Mouse (Mus musculus) embryonic facial prominence, embryonic 14.5 days (tissue): Measurements from ENCODE around the gene 1700023F06Rik. TPM values are rescaled to one million over a fixed set of nuclear protein-coding genes. Genes with fewer than 3 reads are reported as not detected.
A peak's percentile ranks its signal among the peaks of the same experiment; 100 is the strongest.
"Not testable (repeated sequence)": the region's sequence is repeated elsewhere in the genome, so short reads cannot be mapped to it uniquely, and the experiment has no call there.

Experiments
- ATAC-seq: fragments of 200-750 bp; cut with Nextera tagmentation; 2 replicates; pipeline ENCODE4 v1.8.0; 2017; ENCODE audit warnings: low read depth, moderate number of reproducible peaks, moderate TSS enrichment
- DNase-seq: peaks from one replicate; pipeline ENCODE4 v3.0.0-alpha.2; 2015; ENCODE audit warnings: low spot score
- H3K27ac ChIP-seq: fragments of 300-500 bp; sonication (generic); replicated peaks from 2 replicates; pipeline ENCODE4 v1.5.1; 2014; ENCODE audit warnings: low read depth, mild to moderate bottlenecking, low read length, moderate library complexity
- H3K27me3 ChIP-seq: fragments of 300-500 bp; sonication (generic); replicated peaks from 2 replicates; pipeline ENCODE4 v1.6.1; 2014; ENCODE audit warnings: low read length; ENCODE audit not compliant: control insufficient read depth, insufficient read depth
- H3K36me3 ChIP-seq: fragments of 300-500 bp; sonication (generic); 2 replicates; pipeline ENCODE4 v1.6.1; 2014; ENCODE audit warnings: low read length, mixed read lengths; ENCODE audit not compliant: control insufficient read depth, insufficient read depth
- H3K4me1 ChIP-seq: fragments of 300-500 bp; sonication (generic); 2 replicates; pipeline ENCODE4 v1.6.1; 2014; ENCODE audit warnings: antibody characterized with exemption, low read length; ENCODE audit not compliant: control insufficient read depth, insufficient read depth
- H3K4me2 ChIP-seq: fragments of 300-500 bp; sonication (generic); 2 replicates; pipeline ENCODE4 v1.6.1; 2014; ENCODE audit warnings: low read depth, mild to moderate bottlenecking, low read length, moderate library complexity, mixed read lengths
- H3K4me3 ChIP-seq: fragments of 300-500 bp; sonication (generic); 2 replicates; pipeline ENCODE4 v1.5.1; 2014; ENCODE audit warnings: low read depth, mild to moderate bottlenecking, low read length
- H3K9ac ChIP-seq: fragments of 300-500 bp; sonication (generic); 2 replicates; pipeline ENCODE4 v1.6.1; 2014; ENCODE audit warnings: low read depth, mild to moderate bottlenecking, low read length, moderate library complexity, mixed read lengths
- H3K9me3 ChIP-seq: fragments of 300-500 bp; sonication (generic); 2 replicates; pipeline ENCODE4 v1.6.1; 2016; ENCODE audit warnings: low read length; ENCODE audit not compliant: control insufficient read depth
- WGBS: fragments of 180-500 bp; shearing (Covaris S2); extraction: QIAGEN DNeasy Blood & Tissue Kit; methylation state at CpG from one replicate; pipeline ENCODE4 v1.1.7; 2014; 5-methylcytosine and 5-hydroxymethylcytosine counted together
- polyA plus RNA-seq: library from polyadenylated mRNA; unstranded; fragments of >200 nt; fragmentation: Nextera tagmentation; extraction: Ambion mirVana; gene quantifications from 2 replicates; pipeline ENCODE4 v1.2.1, GENCODE M21; 2014

The 1700023F06Rik gene
- polyA plus RNA-seq, 1 experiment from 2014 or later = 1.6 TPM

- Histone ChIP-seq H3K4me1 (no peaks in the 10 kb centered on the region), H3K36me3 (peaks cover 62% of the 10 kb centered on the region), H3K4me3 (no peak overlapping the region), H3K9me3 (0 out of 2 replicates have a peak, but pooled peaks cover 5% of the 10 kb centered on the region), H3K27me3 (no peaks in the 10 kb centered on the region), H3K4me2 (no peak overlapping the region), H3K27ac (no peak overlapping the region), H3K9ac (no peak overlapping the region)
- ATAC-seq (no peak), DNase-seq (no peak)
- WGBS = 57% methylated on average over 1 of the region's 1 CpGs
Observed at GRCm38 (mm10) chr11:103234447-103234846, 26.1 kb upstream of the 1700023F06Rik start.

DNA sequence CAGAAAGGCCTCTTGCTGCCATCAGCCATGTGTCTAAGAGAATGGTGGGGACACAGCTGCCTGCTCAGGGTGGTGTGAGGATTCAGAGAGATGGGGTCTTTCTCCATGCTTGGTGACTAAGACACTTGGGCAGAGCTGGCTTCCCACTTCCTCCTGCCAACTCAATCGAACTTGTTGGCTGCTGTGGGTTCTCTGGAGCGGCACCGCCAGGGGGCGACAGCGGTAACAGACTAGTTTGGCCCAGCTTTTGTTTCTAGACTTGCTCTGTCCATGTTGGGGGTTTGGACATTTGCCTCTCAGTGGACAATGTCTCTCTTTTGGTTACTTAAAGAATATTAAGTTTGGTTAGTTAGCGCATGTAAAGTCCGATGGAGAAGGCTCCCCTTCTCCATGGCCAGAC lies 24.6 kb upstream of the 1700023F06Rik start:
- H3K9ac ChIP-seq = no peak overlapping the region
- no peaks in the 10 kb centered on the region for H3K27me3 ChIP-seq
- 0 out of 2 replicates have a peak, but pooled peaks cover 6% of the 10 kb centered on the region for H3K9me3 ChIP-seq
- no peak overlapping the region for H3K4me3 ChIP-seq
- ATAC-seq = no peak
- H3K36me3 ChIP-seq = peaks cover 61% of the 10 kb centered on the region
- H3K4me2 ChIP-seq = no peak overlapping the region
- no peaks in the 10 kb centered on the region for H3K4me1 ChIP-seq
- H3K27ac ChIP-seq = no peak overlapping the region
- WGBS = 33% methylated on average over 7 of the region's 7 CpGs
- peak; percentile 67 for DNase-seq

DNA sequence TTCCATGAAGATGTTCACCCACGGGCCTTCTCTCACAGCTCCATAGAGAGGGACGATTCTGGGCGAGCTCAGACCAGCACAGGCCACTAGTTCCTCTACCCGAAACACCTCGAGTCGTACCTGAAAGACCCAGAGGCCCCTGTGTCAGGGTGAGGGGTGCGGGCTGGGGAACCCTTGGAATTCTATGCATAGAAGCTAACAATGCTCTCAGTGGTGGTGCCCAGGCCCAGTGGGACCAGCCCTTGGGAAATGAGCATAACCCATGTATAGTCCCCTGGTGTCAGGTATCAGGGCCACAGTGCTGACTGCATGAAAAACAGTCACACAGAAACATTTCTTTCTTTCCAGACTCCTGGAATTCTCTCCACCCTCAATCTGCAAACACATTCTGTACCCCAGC lies 23.0 kb upstream of the 1700023F06Rik start:
- no peak for DNase-seq
- Histone ChIP-seq H3K4me2 (no peak overlapping the region), H3K27ac (no peak overlapping the region), H3K9me3 (0 out of 2 replicates have a peak, but pooled peaks cover 6% of the 10 kb centered on the region), H3K9ac (no peak overlapping the region), H3K27me3 (no peaks in the 10 kb centered on the region), H3K4me3 (no peak overlapping the region), H3K4me1 (no peaks in the 10 kb centered on the region), H3K36me3 (peaks cover 61% of the 10 kb centered on the region)
- no peak for ATAC-seq
- 89% methylated on average over 7 of the region's 7 CpGs for WGBS

GRCm38 (mm10) chr11:103230626-103231025 lies 22.3 kb upstream of the 1700023F06Rik start:
- 80% methylated on average over 19 of the region's 19 CpGs for WGBS

GRCm38 (mm10) chr11:103229608-103230007 lies 21.2 kb upstream of the 1700023F06Rik start:
- DNase-seq (no peak), ATAC-seq (no peak)
- Histone ChIP-seq H3K4me1 (no peaks in the 10 kb centered on the region), H3K4me2 (no peak overlapping the region), H3K9me3 (0 out of 2 replicates have a peak, but pooled peaks cover 6% of the 10 kb centered on the region), H3K4me3 (no peak overlapping the region), H3K27me3 (no peaks in the 10 kb centered on the region), H3K9ac (no peak overlapping the region), H3K27ac (no peak overlapping the region), H3K36me3 (peaks cover 68% of the 10 kb centered on the region)
- WGBS = 100% methylated on average over 2 of the region's 2 CpGs

More at GRCm38 (mm10) chr11:103230626-103231025, 22.3 kb upstream of the 1700023F06Rik start:
- H3K4me3 ChIP-seq = no peak overlapping the region
- no peak overlapping the region for H3K27ac ChIP-seq
- H3K9me3 ChIP-seq = 0 out of 2 replicates have a peak, but pooled peaks cover 6% of the 10 kb centered on the region
- no peaks in the 10 kb centered on the region for H3K4me1 ChIP-seq
- ATAC-seq (no peak), DNase-seq (no peak)
- no peaks in the 10 kb centered on the region for H3K27me3 ChIP-seq
- H3K9ac ChIP-seq = no peak overlapping the region
- H3K36me3 ChIP-seq = peaks cover 62% of the 10 kb centered on the region
- no peak overlapping the region for H3K4me2 ChIP-seq

DNA sequence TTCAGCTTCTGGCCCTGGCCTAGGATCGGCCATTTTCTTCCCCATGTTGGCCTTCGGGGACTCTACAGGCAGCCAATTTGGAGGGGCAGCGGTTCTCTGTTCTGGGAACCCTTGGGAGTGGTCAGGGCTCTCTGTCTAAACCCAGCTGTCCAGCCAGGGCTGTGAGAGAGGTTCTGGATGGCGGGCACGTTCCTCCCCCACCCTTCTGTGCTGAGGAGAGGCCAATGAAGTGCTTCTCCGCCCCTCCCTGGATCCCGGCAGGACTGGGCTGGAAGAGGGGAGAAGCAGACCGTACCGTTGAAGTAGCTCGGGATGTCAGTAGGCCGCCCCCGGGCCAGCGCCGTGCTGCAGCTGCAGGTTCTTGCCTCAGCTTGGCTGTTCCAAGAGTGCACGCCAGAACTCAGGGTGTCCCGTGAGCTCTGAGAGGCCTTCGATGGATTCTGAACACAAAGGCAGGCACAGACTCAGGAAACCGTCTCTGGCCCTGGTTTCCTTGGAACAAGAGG lies 15.6 kb upstream of the 1700023F06Rik start:
- DNase-seq = no peak
- H3K36me3 ChIP-seq = peaks cover 83% of the 10 kb centered on the region
- H3K4me3 ChIP-seq = no peak overlapping the region
- H3K27ac ChIP-seq = no peak overlapping the region
- no peaks in the 10 kb centered on the region for H3K9me3 ChIP-seq
- WGBS = 50% methylated on average over 18 of the region's 18 CpGs
- no peak for ATAC-seq
- no peaks in the 10 kb centered on the region for H3K27me3 ChIP-seq
- H3K4me2 ChIP-seq = no peak overlapping the region
- no peak overlapping the region for H3K9ac ChIP-seq
- no peaks in the 10 kb centered on the region for H3K4me1 ChIP-seq

- peaks cover 2% of the 10 kb centered on the region; the same call in 1 of the 2 replicates for H3K4me1 ChIP-seq
- DNase-seq (no peak), ATAC-seq (no peak)
- 80% methylated on average over 10 of the region's 10 CpGs for WGBS
- no peaks in the 10 kb centered on the region for H3K27me3 ChIP-seq
- no peak overlapping the region for H3K27ac ChIP-seq
- peaks cover 77% of the 10 kb centered on the region for H3K36me3 ChIP-seq
- no peaks in the 10 kb centered on the region for H3K9me3 ChIP-seq
- H3K4me3 ChIP-seq = no peak overlapping the region
- no peak overlapping the region for H3K4me2 ChIP-seq
- H3K9ac ChIP-seq = no peak overlapping the region
Observed at GRCm38 (mm10) chr11:103223444-103223843, 15.1 kb upstream of the 1700023F06Rik start.

GRCm38 (mm10) chr11:103222718-103223117 lies 14.4 kb upstream of the 1700023F06Rik start:
- H3K4me3 ChIP-seq, H3K27me3 ChIP-seq, H3K9me3 ChIP-seq, DNase-seq, H3K9ac ChIP-seq, H3K4me1 ChIP-seq, ATAC-seq, H3K4me2 ChIP-seq, H3K27ac ChIP-seq: not testable (repeated sequence)
- H3K36me3 ChIP-seq = peaks cover 72% of the 10 kb centered on the region
- WGBS = 82% methylated on average over 4 of the region's 4 CpGs

- no peak for DNase-seq
- Histone ChIP-seq H3K4me3 (no peak overlapping the region), H3K4me1 (peaks cover 5% of the 10 kb centered on the region; the same call in 1 of the 2 replicates), H3K27ac (no peak overlapping the region), H3K9ac (no peak overlapping the region), H3K9me3 (no peaks in the 10 kb centered on the region), H3K4me2 (no peak overlapping the region), H3K27me3 (no peaks in the 10 kb centered on the region), H3K36me3 (peaks cover 60% of the 10 kb centered on the region)
- WGBS = 87% methylated on average over 6 of the region's 6 CpGs
- ATAC-seq = no peak
Observed at GRCm38 (mm10) chr11:103221437-103221836, 13.1 kb upstream of the 1700023F06Rik start.
